Comparison of ENCODE assay signal across 8 mouse cellular contexts in the genomic region with DNA sequence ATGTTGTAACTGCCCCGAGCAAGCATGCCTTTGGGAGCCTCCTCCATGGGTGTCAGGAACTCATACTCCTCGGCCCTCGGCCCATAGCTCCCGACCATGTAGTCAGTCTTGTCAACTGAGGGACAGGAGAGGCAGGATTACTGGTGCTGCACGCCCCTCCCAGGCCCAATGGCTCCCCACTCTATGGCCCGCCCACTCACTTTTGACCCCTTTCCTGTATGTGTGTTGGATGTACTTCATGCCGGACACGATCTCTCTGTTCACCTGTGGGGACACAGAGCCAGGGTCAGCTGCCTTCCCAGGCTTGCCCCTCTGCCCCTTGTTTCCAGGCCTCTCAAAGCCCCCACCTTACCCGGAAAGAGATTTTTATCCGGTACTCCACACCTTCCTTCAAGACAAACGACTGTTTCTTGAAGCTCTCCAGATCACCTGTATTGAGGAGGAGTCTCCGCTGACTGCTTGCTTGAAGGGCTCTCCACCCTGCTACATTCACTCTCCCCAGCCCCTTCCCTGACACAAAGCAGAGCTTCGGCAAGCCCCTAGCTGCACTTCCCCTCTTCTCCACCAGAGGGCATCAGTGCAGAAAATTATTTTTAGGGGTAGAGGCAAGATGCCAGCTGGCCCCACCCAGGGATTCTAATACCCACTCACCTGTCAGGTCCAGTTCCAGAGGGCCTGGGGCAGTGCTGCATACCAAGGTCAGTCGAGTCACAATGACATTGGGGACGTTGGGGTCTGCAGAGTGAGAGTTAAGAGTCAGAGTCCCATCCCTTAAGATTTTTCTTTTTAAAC. TPM values are rescaled to one million over a fixed set of nuclear protein-coding genes. Genes with fewer than 3 reads are reported as not detected.
DNase-seq lines count a peak whose midpoint lies in the region; ATAC-seq lines count a peak whose summit lies in the region.

No protein-coding gene starts in this region.

- H3K4me3 ChIP-seq in forebrain, embryonic 12.5 days (replicated peaks) = peak overlapping the region; percentile 96

- H3K4me2 ChIP-seq in forebrain, embryonic 12.5 days = peak overlapping the region; percentile 99

- intact Hi-C loops in heart, postnatal 36 days (cut with DNase I) = loop anchor here (5.0 kb wide), 1 partner anchor 133 kb away; a partner anchor contains a TSS

- H3K9ac ChIP-seq in forebrain, embryonic 12.5 days = peak overlapping the region; percentile 94; the same call in 1 of the 2 replicates

- peaks cover 43% of the 10 kb centered on the region for H3K36me3 ChIP-seq in forebrain, embryonic 12.5 days (replicated peaks)

- H3K27me3 ChIP-seq in forebrain, embryonic 12.5 days = no peaks in the 10 kb centered on the region

- WGBS in forebrain, embryonic 12.5 days = 66% methylated on average over 15 of the region's 15 CpGs

- H3K27ac ChIP-seq in forebrain, embryonic 12.5 days = peak overlapping the region; percentile 93

- H3K9me3 ChIP-seq in forebrain, embryonic 12.5 days = 0 out of 2 replicates have a peak, but pooled peaks cover 4% of the 10 kb centered on the region

- H3K4me1 ChIP-seq in forebrain, embryonic 12.5 days = peaks cover 29% of the 10 kb centered on the region

- peak; percentile 82 for DNase-seq in MN1 (ENCODE audit: low spot score)
- DNase-seq in c-Kit-positive CD71-negative TER-119-negative erythroid progenitor cells, embryonic 14.5 days (ENCODE audit: low read depth) = peak; percentile 83
- DNase-seq in heart, postnatal 36 days = peak; percentile 81 to 83
- DNase-seq in layer of hippocampus, adult 8-10 months (ENCODE audit: low spot score in 2 of 2) = peak; percentile 58 to 74
- DNase-seq in lung, postnatal 25 days (ENCODE audit: low spot score) = peak; percentile 76
- peak; percentile 70 to 82 for DNase-seq in right cerebral cortex, adult 2 months (ENCODE audit: low spot score in 2 of 2)
- peak; percentile 71 for DNase-seq in urinary bladder, postnatal 25 days (ENCODE audit: low spot score)

- ATAC-seq in forebrain, embryonic 12.5 days (ENCODE audit: low FRiP score) = peak; percentile 31

RNA-seq across cellular contexts. Expression of a gene that starts 1.9 kb away (rescaled TPM):
- 496 and 513 TPM in 2 replicates for polyA plus RNA-seq in forebrain, embryonic 12.5 days (2016; fragmentation: Nextera tagmentation; extraction: Ambion mirVana)
- total RNA-seq in heart, postnatal 36 days (2021) = 100 to 1,000 TPM; 147 to 150 TPM
- total RNA-seq in layer of hippocampus, adult 8-10 months (2022) = 100 to 1,000 TPM; 268 to 314 (median 278) TPM

RNA-seq across cellular contexts. Expression of a gene that starts 6.5 kb away (rescaled TPM):
- polyA plus RNA-seq in forebrain, embryonic 12.5 days (2016; fragmentation: Nextera tagmentation; extraction: Ambion mirVana) = 334 and 362 TPM in 2 replicates
- 100 to 1,000 TPM; 252 to 258 TPM for total RNA-seq in heart, postnatal 36 days (2021)
- total RNA-seq in layer of hippocampus, adult 8-10 months (2022) = 100 to 1,000 TPM; 119 to 147 (median 134) TPM

RNA-seq across cellular contexts. Expression of a gene that starts 18.7 kb away (rescaled TPM):
- polyA plus RNA-seq in forebrain, embryonic 12.5 days (2016; fragmentation: Nextera tagmentation; extraction: Ambion mirVana) = 561 and 697 TPM in 2 replicates
- 10 to 100 TPM; 46.4 to 47.8 TPM for total RNA-seq in heart, postnatal 36 days (2021)
- total RNA-seq in layer of hippocampus, adult 8-10 months (2022) = 10 to 100 TPM; 38.1 to 61.8 (median 52.9) TPM

RNA-seq across cellular contexts. Expression of a gene that starts 18.7 kb away (rescaled TPM):
- 179 and 186 TPM in 2 replicates for polyA plus RNA-seq in forebrain, embryonic 12.5 days (2016; fragmentation: Nextera tagmentation; extraction: Ambion mirVana)
- total RNA-seq in heart, postnatal 36 days (2021) = 10 to 100 TPM; 75.6 to 87.1 TPM
- total RNA-seq in layer of hippocampus, adult 8-10 months (2022) = 10 to 100 TPM; 91.1 to 99.6 (median 93.6) TPM

RNA-seq across cellular contexts. Expression of a gene that starts 28.6 kb away (rescaled TPM):
- not detected in 2 replicates for polyA plus RNA-seq in forebrain, embryonic 12.5 days (2016; fragmentation: Nextera tagmentation; extraction: Ambion mirVana)
- total RNA-seq in heart, postnatal 36 days (2021) = under 1 TPM in 1 of 2 experiments, not detected in 1; 0.67 TPM
- not detected for total RNA-seq in layer of hippocampus, adult 8-10 months (2022)

Comparison
In these comparisons a context has a peak if more than half of its experiments do, and no peak if none do; other contexts are left out.
1. Peak in every context shown above with its lines: DNase-seq, ATAC-seq, H3K4me3 ChIP-seq and H3K27ac ChIP-seq.